Mouse (Mus musculus) skeletal muscle tissue, adult 2 months (tissue): ENCODE data around the gene Ptprn.

Experiments
- DNase-seq: peaks from one replicate; pipeline ENCODE4 v3.0.0-alpha.2; 2012; ENCODE audit warnings: low read depth, low spot score

Gene Ptprn

GRCm38 (mm10) chr1:75223532-75223931 lies 40.8 kb downstream of the Ptprn start:
- DNase-seq, result no peak

- DNase-seq, result no peak
Observed at GRCm38 (mm10) chr1:75222926-75223325, 41.4 kb downstream of the Ptprn start.

- DNase-seq, result no peak
Observed at GRCm38 (mm10) chr1:75221538-75221937, 42.8 kb downstream of the Ptprn start.

- DNase-seq, result no peak
Observed at GRCm38 (mm10) chr1:75219531-75219930, 44.8 kb downstream of the Ptprn start, which contains the start of gene Tuba4a. Gene Tuba4a (minus strand): TSS chr1:75219865.

- peak; percentile 95 for DNase-seq
Observed at GRCm38 (mm10) chr1:75219078-75219477, 45.2 kb downstream of the Ptprn start.

GRCm38 (mm10) chr1:75218227-75219001 lies 45.9 kb downstream of the Ptprn start:
- DNase-seq, result peak; percentile 95

- no peak for DNase-seq
Observed at GRCm38 (mm10) chr1:75217893-75218226, 46.4 kb downstream of the Ptprn start.

- peak; percentile 80 for DNase-seq
Observed at GRCm38 (mm10) chr1:75216797-75217585, 47.3 kb downstream of the Ptprn start.

- DNase-seq, result peak; percentile 75
Observed at GRCm38 (mm10) chr1:75215785-75216184, 48.5 kb downstream of the Ptprn start.

GRCm38 (mm10) chr1:75214886-75215285 lies 49.4 kb downstream of the Ptprn start:
- no peak for DNase-seq

GRCm38 (mm10) chr1:75214442-75214841 lies 49.9 kb downstream of the Ptprn start:
- DNase-seq, result no peak

GRCm38 (mm10) chr1:75213096-75213495 lies 51.2 kb downstream of the Ptprn start:
- DNase-seq, result no peak

- DNase-seq, result no peak
Observed at GRCm38 (mm10) chr1:75212542-75212941, 51.8 kb downstream of the Ptprn start.

GRCm38 (mm10) chr1:75211141-75211708 lies 53.1 kb downstream of the Ptprn start:
- no peak for DNase-seq

- peak; percentile 96 for DNase-seq
Observed at GRCm38 (mm10) chr1:75210136-75211087, 53.9 kb downstream of the Ptprn start, which contains the start of the genes Glb1l and Stk16. Gene Glb1l (minus strand): TSS chr1:75210813. Gene Stk16 (plus strand): TSS chr1:75210838.

GRCm38 (mm10) chr1:75208967-75209678 lies 55.2 kb downstream of the Ptprn start:
- DNase-seq, result no peak

- DNase-seq, result no peak
Observed at GRCm38 (mm10) chr1:75201236-75201635, 63.1 kb downstream of the Ptprn start.
